In the genomic region with DNA sequence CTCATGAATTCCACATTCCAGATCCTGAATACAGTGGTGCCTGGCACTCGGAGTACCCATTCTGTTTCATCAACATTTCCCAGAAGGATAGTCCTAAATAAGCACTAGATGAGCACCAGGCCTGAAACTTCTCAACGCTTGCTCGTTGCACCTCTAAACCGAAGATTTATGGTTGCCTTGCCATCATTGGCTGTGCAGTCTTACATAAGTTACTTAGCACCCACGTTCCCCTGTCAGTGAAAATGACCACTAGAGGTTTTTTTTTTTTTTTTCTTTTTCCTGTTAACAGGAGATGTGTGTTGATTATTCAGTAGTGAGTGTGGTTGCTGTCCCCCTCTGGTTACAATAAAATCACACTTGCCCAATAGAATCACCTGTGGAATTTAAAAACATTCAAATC, we compare ENCODE assay signal across 8 mouse cellular contexts. TPM values are rescaled to one million over a fixed set of nuclear protein-coding genes. Genes with fewer than 3 reads are reported as not detected.
DNase-seq lines count a peak whose midpoint lies in the region; ATAC-seq and TF ChIP-seq lines count a peak whose summit lies in the region.

No protein-coding gene starts in this region.

- H3K4me2 ChIP-seq in heart, embryonic 13.5 days, result peak overlapping the region; percentile 78
- peak overlapping the region; percentile 66 for H3K4me2 ChIP-seq in hindbrain, embryonic 12.5 days (replicated peaks)

- H3K9me3 ChIP-seq in heart, embryonic 13.5 days, result no peaks in the 10 kb centered on the region
- no peaks in the 10 kb centered on the region for H3K9me3 ChIP-seq in hindbrain, embryonic 12.5 days (replicated peaks)

- H3K36me3 ChIP-seq in heart, embryonic 13.5 days, result no peaks in the 10 kb centered on the region
- no peaks in the 10 kb centered on the region for H3K36me3 ChIP-seq in hindbrain, embryonic 12.5 days
- no peaks in the 10 kb centered on the region for H3K36me3 ChIP-seq in thymus, adult 2 months (ENCODE audit: control insufficient read depth, insufficient read depth, low read length)

- H3K27me3 ChIP-seq in heart, embryonic 13.5 days (replicated peaks), result no peaks in the 10 kb centered on the region
- no peaks in the 10 kb centered on the region for H3K27me3 ChIP-seq in hindbrain, embryonic 12.5 days
- no peaks in the 10 kb centered on the region for H3K27me3 ChIP-seq in thymus, adult 2 months (ENCODE audit: control insufficient read depth, insufficient read depth, low read length)

- 67% methylated on average over 5 of the region's 5 CpGs for WGBS in heart, embryonic 13.5 days
- 41% methylated on average over 5 of the region's 5 CpGs for WGBS in hindbrain, embryonic 12.5 days
- WGBS in thymus, adult 2 months, result 79% methylated on average over 5 of the region's 5 CpGs

- DNase-seq in heart, postnatal 25 days (ENCODE audit: low spot score), result no peak
- peak; percentile 51 for DNase-seq in brain, adult 2 months (ENCODE audit: low read depth, low spot score)
- no peak for DNase-seq in left cerebral cortex, adult 11 months (ENCODE audit: low spot score)
- no peak for DNase-seq in thymus, adult 2 months

- intact Hi-C loops in heart, postnatal 25 days (cut with DNase I), result loop anchor here (10.0 kb wide), 1 partner anchor 166 kb away; no protein-coding TSS in a partner anchor

- H3K4me3 ChIP-seq in heart, embryonic 13.5 days, result peak overlapping the region; percentile 78
- no peak overlapping the region for H3K4me3 ChIP-seq in hindbrain, embryonic 12.5 days
- no peak overlapping the region for H3K4me3 ChIP-seq in thymus, adult 2 months (ENCODE audit: control insufficient read depth, insufficient read depth, low read length)

- H3K4me1 ChIP-seq in heart, embryonic 13.5 days, result peaks cover 16% of the 10 kb centered on the region
- H3K4me1 ChIP-seq in hindbrain, embryonic 12.5 days, result peaks cover 7% of the 10 kb centered on the region; the same call in 1 of the 2 replicates
- H3K4me1 ChIP-seq in thymus, adult 2 months (replicated peaks; ENCODE audit: control insufficient read depth, insufficient read depth, low read length), result 0 out of 2 replicates have a peak, but pooled peaks cover 2% of the 10 kb centered on the region

- peak overlapping the region; percentile 97; the same call in 1 of the 2 replicates for H3K27ac ChIP-seq in heart, embryonic 13.5 days (replicated peaks)
- H3K27ac ChIP-seq in hindbrain, embryonic 12.5 days, result no peak overlapping the region; the same call in 1 of the 2 replicates
- H3K27ac ChIP-seq in thymus, adult 2 months (ENCODE audit: control insufficient read depth, insufficient read depth, low read length), result no peak overlapping the region

- peak overlapping the region; percentile 97 for H3K9ac ChIP-seq in heart, embryonic 13.5 days
- peak overlapping the region; percentile 85; the same call in 1 of the 2 replicates for H3K9ac ChIP-seq in hindbrain, embryonic 12.5 days

- ATAC-seq in heart, embryonic 13.5 days (ENCODE audit: extremely low read depth, insufficient number of reproducible peaks, low FRiP score, low TSS enrichment), result no peak
- no peak for ATAC-seq in hindbrain, embryonic 12.5 days (ENCODE audit: low FRiP score)
- ATAC-seq in megakaryocyte progenitor cell, adult 5-6 weeks (replicated peaks; ENCODE audit: poor library complexity), result 0 out of 2 replicates have a peak, but pooled peaks have one; percentile 12
- no peak for ATAC-seq in megakaryocyte, adult 5-6 weeks (ENCODE audit: poor library complexity, severe bottlenecking)

- TF ChIP-seq CTCF in thymus, adult 2 months (IDR thresholded peaks at IDR 0.05; ENCODE audit: borderline replicate concordance, control insufficient read depth, extremely low read depth, insufficient read depth, low read length, poor library complexity), result no peak

- no peak for TF ChIP-seq POLR2A in thymus, adult 2 months (IDR thresholded peaks at IDR 0.05; ENCODE audit: control insufficient read depth, extremely low read depth, insufficient read depth, low read length, poor library complexity)

RNA-seq across cellular contexts. Expression of gene Ispd, which starts 0.4 kb away (rescaled TPM):
- 9.3 and 9.9 TPM in 2 replicates for polyA plus RNA-seq in heart, embryonic 13.5 days (2015; fragmentation: Nextera tagmentation; extraction: Ambion mirVana)
- 1 to 10 TPM; 4.7 to 6.3 TPM for total RNA-seq in heart, postnatal 25 days (2021)
- 12.3 and 12.4 TPM in 2 replicates for polyA plus RNA-seq in hindbrain, embryonic 12.5 days (2016; fragmentation: Nextera tagmentation; extraction: Ambion mirVana)
- total RNA-seq in megakaryocyte progenitor cell, adult 5-6 weeks (2015), result 3.2 TPM in 2 replicates
- 3.2 and 5.8 TPM in 2 replicates for total RNA-seq in megakaryocyte progenitor cell, adult 5-6 weeks (2017)
- total RNA-seq in megakaryocyte, adult 5-6 weeks (2015), result 0.49 and 1.1 TPM in 2 replicates
- total RNA-seq in megakaryocyte, adult 5-6 weeks (2017), result 0.81 TPM in 1 of 2 replicates, not detected in the other
- 0.53 and 0.70 TPM in 2 replicates for polyA plus RNA-seq in thymus, adult 2 months (2012; rRNA removed)

RNA-seq across cellular contexts. Expression of gene D630036H23Rik, which starts 1.2 kb away (rescaled TPM):
- 0.92 and 1.3 TPM in 2 replicates for polyA plus RNA-seq in heart, embryonic 13.5 days (2015; fragmentation: Nextera tagmentation; extraction: Ambion mirVana)
- 1 to 10 TPM; 1.7 TPM for total RNA-seq in heart, postnatal 25 days (2021)
- polyA plus RNA-seq in hindbrain, embryonic 12.5 days (2016; fragmentation: Nextera tagmentation; extraction: Ambion mirVana), result 1.2 and 2.0 TPM in 2 replicates
- total RNA-seq in megakaryocyte progenitor cell, adult 5-6 weeks (2015), result not detected in 2 replicates
- total RNA-seq in megakaryocyte progenitor cell, adult 5-6 weeks (2017), result 0.33 TPM in 1 of 2 replicates, not detected in the other
- not detected in 2 replicates for total RNA-seq in megakaryocyte, adult 5-6 weeks (2015)
- total RNA-seq in megakaryocyte, adult 5-6 weeks (2017), result not detected in 2 replicates
- polyA plus RNA-seq in thymus, adult 2 months (2012; rRNA removed), result 0.50 and 0.66 TPM in 2 replicates
